Mouse (Mus musculus) frontal cortex, postnatal 25 days (tissue): Measurements from ENCODE around the gene Cacng7.

ENCODE experiments used
- DNase-seq, 2 experiments: peaks; one replicate each; pipeline ENCODE4 v3.0.0; 2022; ENCODE audit warnings: low spot score in 2 of 2

Gene Cacng7

DNA sequence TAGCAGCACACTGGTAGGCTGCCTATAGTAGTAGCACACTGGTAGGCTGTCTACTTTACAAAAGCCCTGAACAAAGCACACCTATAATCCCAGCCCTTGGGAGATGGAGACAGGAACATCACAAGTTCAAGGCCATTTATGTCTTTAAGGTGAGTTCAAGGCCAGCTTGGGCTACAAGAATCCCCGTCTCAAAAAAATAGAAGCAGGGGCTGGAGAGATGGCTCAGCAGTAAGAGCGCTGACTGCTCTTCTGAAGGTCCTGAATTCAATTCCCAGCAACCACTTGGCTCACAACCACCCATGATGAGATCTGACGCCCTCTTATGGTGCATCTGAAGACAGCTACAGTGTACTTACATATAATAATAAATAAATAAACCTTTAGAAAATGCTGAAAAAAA is 12.5 kb downstream of the Cacng7 start:
- DNase-seq = no peak

DNA sequence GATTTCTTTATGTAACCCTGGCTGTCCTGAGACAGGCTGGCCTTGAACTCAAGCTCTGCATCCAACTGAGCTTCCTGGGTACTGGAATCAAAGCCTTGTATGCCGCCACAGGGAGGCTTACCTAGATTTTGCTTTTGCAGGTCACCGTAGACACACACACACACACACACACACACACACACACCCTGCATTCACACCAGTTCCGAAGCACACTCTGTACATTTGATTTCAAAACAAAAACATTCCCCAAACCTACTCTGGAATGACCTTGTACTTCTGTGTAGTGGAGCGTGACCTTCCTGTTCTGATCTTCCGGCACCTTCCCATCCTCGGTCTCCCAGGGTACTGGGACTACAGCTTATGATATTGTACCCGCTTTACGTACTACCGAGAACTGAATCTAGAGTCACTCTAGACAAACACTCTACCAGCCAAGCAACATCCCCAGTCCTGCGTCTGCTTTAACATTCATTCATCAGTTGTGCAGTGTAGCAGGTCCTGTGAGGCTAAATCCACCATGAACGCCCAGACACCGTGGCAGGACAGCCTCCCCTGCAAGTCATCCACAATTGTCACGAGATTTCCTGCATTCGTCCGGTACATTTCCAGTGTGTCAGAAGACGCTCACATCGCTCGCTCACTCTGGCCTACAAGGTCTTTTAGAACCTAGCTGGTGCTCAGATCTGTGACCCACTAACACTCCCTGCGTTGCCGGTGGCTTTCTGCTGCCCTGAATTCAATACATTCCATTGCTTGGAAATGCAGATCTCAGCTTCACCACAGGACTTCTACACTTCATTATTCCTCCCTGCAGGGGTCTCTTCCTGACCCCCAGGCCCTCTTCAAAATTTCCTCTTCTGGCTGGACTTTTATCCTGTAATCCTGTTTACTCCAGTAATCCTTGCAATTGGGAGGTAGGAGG is 14.9 kb downstream of the Cacng7 start:
- no peak for DNase-seq

DNA sequence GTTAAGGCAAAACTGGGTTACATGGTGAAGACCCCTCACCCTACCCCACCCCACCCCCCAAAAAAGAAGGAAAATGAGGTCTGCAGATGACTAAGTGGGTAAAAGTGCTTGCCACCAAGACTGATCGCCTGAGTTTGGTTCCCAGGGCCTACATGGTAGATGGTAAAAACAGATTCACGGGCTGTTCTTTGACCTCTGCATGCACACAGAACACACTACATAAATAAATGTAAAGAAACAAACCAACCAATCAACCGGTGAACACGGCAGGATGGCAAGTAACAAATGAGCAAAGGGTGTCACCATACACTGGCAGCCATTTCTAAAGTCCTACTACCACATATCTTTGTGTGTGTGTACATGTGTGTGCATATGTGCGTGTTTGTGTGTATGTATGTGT is 15.6 kb downstream of the Cacng7 start:
- DNase-seq = no peak

DNA sequence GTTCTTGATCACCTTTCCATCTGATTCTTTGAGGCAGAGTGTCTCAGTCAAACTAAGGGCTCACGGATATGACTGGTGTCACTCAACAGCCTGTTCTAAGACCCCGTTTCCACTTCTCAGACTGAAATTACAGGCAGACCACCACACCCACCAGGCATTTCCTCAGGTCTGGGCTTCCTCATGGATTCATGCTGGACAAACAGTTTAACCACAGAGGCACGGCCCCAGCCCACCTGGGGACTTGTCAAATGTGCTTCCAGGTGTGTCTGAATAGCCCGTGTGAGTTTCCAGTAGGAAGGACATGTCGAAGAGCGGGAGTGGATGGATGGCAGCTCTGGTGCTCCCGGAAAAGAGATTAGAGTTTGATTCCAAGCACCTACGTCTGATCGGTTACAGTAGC is 17.0 kb downstream of the Cacng7 start:
- DNase-seq = no peak

DNA sequence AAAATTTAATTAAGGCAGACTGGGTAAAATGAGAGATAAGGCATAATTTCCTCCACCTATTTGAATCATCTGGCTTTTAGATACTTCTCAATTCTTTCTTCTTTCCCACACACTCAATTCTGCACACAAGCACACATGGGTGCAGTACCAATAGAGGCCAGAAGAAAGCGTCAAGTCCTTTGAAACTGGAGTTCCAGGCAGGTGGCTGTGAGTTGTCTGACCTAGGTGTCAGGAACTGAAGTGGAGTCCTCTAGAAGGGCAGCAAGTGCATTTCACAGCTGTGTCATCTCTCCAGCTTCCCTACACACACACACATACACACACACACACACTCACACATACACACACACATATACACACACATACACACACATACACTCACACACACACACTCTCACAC is 18.8 kb downstream of the Cacng7 start:
- no peak for DNase-seq

DNA sequence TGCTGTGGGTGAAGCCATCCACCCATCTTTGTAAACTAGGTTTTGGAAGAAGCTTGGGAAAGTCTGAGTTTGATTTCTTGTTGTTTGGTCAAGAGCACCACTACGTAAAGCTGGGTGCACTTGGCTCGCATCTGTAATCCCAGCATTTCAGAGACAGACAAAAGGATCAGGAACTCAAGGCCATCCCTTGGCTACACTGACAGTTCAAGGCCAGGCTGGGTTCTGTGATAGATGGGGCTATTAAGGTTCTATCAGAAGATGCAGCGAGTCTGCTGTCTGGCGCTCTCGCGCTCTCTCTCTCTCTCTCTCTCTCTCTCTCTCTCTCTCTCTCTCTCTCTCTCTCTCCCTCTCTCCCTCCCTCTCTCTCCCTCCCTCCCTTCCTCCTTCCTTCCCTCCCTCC is 22.1 kb downstream of the Cacng7 start:
- DNase-seq = no peak

DNA sequence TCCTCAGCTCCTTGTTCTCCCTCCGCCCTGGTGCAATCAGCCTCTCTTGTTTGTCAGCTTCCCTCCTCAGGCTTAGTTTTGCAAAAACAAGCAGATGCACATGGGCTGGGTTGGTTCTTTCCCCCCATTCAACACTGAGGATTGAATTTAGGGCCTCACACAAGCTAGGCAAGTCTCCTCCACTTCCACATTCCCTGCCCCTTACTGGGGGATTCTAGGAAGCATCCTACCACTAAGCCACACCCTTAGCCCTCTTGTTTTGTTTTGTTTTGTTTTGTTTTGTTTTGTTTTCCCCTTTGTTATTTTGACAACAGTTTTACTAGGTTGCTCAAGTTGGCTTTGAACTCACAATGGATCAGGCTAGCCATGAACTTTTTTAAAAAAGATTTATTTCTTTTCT is 27.9 kb downstream of the Cacng7 start:
- DNase-seq = no peak

DNA sequence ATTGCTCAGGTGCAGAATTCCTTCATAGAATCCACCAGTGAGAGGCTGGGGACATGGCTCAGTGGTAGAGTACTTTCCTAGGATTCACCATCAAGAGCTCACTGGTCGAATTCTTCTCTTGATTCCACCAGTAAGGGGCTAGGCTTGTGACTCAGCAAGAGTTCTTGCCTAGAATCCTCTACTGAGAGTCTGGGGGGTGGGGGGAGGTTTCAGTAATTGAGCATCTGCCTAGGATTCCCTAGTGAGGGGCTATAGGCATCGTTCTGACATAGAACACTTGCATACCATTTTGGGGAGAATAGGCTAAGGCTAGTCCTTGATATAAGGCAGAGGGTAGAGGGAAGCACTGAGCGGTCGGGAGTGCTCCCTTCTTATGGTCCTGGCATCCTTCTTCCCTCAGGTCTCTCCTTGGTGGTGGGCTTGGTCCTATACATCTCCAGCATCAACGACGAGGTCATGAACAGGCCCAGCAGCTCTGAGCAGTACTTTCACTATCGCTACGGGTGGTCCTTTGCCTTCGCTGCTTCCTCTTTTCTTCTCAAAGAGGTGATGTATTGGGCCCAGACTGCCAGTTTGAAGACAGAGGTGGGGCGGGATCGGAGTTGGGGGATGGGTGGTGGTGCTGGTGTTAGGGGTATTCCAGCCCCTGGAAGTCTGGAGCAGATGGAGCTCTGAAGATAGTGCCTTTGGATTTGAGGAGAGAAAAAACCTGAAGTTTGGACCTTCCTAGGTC is 33.0 kb downstream of the Cacng7 start:
- DNase-seq = no peak

DNA sequence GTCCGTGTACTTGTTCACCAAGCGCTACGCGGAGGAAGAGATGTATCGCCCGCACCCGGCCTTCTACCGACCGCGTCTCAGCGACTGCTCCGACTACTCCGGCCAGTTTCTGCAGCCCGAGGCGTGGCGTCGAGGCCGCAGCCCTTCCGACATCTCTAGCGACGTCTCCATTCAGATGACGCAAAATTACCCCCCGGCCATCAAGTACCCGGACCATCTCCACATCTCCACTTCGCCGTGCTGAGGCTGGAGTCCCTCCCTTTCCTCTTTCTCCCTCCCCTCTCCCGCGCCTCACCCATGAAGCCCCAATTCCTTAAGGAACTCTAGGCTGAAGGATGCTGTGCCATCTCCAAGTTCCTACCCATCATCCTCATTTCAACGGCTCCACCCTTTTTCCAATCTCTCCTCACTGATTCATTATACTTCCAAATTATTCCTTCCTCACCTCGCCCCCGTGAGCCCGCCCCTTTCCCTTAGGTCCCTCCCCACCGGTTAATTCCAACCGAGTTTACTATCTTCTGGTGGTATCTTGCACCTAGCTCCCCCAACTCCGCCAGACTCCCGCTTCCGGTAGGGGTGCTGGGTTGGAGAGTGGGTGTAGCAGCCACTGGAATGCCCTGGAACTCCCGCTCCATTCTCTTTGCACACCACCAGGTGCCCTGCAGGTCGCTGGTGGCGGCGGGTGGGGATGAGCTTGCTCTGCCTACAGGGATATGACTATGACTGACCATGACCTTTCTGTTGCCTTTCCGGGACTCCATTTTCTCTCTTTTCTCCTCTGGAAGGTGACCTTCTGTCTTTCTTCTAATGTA is 34.2 kb downstream of the Cacng7 start:
- DNase-seq = no peak

DNA sequence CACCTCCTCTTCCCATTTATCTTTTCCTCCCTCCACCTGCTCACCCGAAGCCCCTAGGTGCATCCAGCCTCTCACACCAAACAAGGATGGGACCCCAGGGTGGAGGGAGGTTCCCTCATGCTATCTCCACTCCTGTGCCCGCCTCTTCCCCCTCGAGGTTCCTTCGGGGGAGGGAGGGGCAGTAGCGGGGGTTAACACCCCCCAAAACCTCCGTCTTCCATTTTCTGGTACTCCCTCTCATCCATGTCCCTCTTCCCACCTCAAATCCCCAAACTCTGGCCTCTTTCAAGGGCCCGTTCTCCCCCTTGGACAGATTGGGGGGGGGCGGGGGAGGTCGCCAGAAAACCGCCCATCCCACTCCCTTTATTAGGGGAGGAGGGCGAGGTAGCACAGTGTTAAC is 34.8 kb downstream of the Cacng7 start:
- no peak for DNase-seq

DNA sequence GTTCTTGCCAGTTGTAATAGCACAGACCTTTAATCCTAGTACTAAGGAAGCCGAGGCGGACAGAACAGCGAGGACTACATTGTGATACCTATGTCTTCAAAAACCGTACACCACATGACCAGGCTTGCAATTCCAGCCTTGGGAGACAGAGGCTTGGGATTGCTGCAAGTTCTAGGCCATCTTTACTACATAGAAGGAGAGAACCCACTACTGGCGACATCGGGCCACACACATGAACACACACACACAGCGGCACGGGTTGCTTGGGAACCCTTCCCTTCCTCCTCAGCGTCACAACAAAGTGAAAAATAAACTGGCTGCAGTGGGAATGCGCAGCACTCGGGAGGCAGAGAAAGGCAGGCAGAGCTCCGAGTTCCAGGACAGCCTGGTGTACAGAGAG is 35.6 kb downstream of the Cacng7 start:
- DNase-seq = no peak

DNA sequence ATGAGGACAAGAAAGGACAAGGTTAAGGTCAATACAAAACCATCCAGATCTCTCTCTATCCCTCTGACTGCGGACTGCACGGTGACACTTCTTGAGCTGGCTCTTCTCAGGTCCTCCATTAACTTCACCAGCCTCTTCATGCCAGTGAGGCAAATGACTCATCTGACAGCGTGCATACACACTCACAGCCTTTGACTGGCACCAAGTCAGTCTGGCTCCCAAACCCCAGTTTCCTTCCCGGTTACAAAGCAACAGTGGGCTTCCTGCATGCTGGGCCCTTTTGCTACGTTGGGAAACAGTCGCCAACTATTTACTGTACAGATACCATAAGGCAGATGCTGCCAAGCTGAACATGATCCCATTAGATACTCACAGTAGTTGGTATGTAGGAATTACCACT is 36.4 kb downstream of the Cacng7 start:
- no peak for DNase-seq

DNA sequence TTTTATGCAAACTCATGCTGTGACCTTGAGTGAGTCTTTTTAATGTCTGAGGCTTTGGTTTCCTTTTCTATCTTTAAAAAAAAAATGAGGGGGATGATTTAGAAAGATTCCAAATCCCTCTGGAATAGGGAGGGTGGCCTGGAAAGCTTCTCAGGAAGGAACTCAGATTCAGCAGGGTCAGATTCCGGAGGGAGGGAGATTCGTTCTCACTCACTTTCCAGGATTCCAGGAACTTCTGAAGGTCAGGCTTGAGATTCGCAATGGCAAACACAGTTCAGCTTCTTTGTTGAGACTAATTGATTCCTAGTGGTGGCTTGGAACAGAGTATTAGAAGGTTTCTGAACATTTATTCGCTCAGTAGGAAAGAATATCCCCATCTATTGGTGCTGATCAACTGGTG is 37.7 kb downstream of the Cacng7 start:
- no peak for DNase-seq

DNA sequence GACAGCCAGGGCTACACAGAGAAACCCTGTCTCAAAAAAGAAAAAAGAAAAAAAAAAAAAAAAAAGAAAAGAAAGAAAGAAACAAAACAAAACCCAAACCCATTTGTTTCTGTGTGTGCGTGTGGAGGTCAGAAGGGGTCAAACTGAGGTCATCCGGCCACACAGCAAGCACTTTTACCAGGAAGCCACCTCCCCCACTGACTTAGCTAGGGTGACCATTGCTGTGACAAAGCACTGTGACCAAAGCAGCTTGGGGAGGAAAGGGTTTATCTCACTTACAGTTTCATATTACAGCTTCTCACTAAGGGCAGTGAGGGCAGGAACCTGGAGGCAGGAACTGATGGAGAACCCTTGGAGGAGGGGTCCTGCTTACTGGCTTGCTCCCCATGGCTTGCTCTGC is 39.6 kb downstream of the Cacng7 start:
- DNase-seq = no peak

DNA sequence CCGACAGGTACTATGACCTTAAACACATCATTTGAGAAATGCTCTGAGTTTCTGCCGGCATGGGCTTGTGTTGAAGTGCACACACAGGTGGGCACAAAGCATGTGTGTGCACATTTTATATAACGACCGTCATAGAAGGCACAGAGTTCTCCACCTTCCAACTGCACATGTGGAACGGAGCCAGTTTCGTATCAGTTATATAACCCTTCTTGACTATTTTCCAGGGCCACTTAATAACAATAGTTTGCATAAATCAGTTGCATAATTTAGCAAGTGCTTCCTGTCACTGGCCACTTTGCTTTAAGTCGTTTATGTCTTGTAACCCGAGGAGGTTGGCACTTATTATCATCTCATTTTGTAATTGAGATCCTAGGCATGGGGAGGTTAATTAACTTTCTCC is 41.0 kb downstream of the Cacng7 start:
- DNase-seq = no peak

DNA sequence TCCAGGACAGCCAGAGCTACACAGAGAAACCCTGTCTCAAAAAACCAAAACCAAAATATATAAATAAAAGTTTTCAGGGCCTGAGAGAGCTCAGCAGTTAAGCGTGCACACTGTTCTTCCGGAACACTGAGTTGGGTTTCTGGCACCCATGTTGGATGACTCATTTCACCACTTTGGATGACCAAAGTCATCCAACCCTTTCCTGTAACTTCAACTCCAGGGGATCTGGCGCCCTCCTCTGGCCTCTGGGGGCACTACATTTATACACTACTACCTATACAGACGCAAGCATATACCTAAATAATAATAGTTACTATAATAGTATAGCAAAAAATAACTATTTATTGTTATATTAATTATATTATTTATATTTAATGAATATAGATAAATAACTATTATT is 44.1 kb downstream of the Cacng7 start:
- no peak for DNase-seq

DNA sequence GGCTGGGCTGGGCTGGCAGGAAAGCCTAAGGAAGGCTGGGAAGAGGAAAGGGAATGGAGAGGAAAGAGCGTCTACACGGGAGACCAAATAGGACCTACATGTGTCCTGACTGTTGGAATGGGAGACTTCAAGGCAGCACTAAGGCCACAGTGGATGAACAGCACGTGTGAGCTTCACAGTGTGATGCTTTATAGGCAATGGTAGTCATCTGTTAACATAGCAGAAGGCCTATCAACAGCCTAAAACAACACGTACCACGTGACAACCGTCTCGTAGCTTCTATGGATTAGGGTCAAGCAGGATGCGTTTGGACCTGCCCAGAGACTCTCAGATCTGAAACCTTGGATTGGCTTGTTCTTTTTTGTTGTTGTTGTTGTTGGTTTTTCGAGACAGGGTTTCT is 49.4 kb downstream of the Cacng7 start:
- DNase-seq = no peak

DNA sequence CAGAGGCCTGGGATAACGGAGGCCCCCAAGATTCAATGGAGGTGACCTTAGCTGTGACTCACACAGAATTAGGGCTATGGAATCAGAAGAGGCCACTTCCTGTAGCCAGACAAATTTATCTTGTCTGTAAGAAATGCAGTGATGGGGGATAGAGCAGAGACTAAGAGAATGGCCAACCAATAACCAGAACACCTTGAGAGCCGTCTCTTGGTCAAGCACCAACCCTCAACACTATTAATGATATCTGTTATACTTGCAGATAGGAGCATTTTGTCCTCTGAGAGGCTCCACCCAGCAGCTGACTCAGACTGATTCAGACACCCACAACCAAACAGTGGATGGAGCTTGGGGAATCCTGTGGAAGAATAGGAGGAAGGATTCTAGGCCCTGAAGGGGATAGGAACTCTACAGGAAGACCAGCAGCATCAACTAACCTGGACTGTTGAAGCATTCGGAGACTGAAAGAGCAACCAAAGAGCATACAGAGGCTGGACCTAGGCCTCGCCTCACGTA is 52.1 kb downstream of the Cacng7 start:
- no peak for DNase-seq

DNA sequence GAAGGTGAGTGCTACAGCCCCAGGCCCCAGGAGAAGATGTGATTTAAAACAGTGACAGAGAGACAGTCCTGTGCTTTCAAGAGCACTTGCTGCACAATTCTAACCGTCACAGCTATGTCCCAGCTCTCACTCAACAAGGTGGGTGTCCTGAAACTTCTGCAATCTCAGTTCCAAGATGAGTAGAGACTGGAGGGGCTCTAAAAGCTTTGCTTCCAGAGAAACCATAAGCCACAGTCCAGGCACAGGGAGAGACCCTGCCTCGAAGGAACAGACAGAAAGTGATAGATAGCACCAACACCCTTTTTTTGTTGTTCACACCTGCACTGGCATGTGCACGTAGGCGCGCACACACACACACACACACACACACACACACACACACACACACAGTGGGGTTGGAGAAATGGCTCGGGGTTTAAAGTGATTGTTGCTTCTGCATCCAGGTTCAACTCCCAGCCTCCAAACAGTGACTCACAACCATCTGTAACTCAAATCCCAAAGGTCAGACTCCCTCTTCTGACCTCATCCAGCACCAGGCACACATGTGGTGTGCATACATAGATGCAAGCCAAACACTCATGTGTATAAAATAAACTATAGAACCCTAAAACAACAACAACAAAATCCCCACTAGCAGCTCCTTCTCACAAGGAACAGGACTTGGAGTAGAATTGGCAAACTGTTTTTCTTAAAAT is 53.4 kb downstream of the Cacng7 start:
- DNase-seq = no peak

DNA sequence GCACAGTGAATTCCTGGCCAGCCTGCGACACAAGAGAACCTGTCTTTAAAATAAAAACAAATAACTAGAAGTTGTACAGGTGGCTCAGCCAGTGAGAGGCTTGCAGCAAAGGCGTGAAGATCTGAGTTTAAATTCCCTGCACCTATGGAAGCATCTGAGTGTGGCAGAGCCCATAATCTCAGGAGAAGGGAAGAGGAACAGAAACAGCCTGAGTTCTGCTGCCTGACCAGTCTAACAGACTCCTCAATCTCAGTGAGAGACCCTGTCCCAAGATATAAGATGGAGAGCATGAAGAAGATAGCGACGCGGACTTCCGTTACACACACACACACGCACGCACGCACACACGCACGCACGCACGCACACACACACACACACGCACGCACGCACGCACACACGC is 55.0 kb downstream of the Cacng7 start:
- no peak for DNase-seq

DNA sequence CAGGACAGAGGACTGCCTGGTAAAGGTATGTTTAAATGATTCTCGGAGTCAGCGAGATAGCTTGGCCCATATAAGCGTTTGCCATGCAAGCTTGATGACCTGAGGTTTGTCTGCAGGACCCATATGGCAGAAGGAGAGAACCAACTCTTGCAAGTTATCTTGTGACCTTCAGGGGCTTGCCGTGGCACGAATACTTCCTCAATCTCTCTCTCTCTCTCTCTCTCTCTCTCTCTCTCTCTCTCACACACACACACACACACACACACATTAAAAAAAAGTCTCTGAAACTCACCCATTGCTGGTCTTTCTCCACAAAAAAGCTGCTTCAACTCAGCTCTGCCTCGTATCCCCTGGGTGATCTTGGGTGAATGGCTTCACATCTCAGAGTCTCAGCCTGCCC is 56.1 kb downstream of the Cacng7 start:
- no peak for DNase-seq
